Mouse (Mus musculus) brown adipose tissue, adult 24 weeks (tissue): ENCODE data around the gene Shprh. TPM values are rescaled to one million over a fixed set of nuclear protein-coding genes. Genes with fewer than 3 reads are reported as not detected.

Experiments used
- polyA plus RNA-seq: library from polyadenylated mRNA; stranded (reverse); fragments of >200 nt; gene quantifications from 2 replicates; pipeline ENCODE4 v1.2.4, GENCODE M21; 2012; ENCODE audit not compliant: missing spikeins, insufficient read depth, insufficient read length

Gene Shprh
- polyA plus RNA-seq, 1 experiment: 6.1 TPM

Other genes starting within 250 kb of the Shprh start
- gene Grm1, start 67.1 kb upstream of the Shprh start, polyA plus RNA-seq: not detected in 2 replicates
- gene Fbxo30, start 131.9 kb downstream of the Shprh start, polyA plus RNA-seq: 7.7 and 7.9 TPM in 2 replicates
- 6.7 and 10.9 TPM in 2 replicates for gene Epm2a, start 194.0 kb downstream of the Shprh start, polyA plus RNA-seq